Mouse (Mus musculus) liver, embryonic 14.5 days (tissue): ENCODE measurements around the gene Neurl1b.

Experiments
- CTCF ChIP-seq: IDR thresholded peaks from 2 replicates; pipeline ENCODE4 v1.5.1; 2016; ENCODE audit warnings: antibody characterized with exemption, low read depth, control low read depth
- EP300 ChIP-seq: IDR thresholded peaks from 2 replicates; pipeline ENCODE4 v1.6.1; 2016; ENCODE audit warnings: antibody characterized with exemption, low read depth

DNA sequence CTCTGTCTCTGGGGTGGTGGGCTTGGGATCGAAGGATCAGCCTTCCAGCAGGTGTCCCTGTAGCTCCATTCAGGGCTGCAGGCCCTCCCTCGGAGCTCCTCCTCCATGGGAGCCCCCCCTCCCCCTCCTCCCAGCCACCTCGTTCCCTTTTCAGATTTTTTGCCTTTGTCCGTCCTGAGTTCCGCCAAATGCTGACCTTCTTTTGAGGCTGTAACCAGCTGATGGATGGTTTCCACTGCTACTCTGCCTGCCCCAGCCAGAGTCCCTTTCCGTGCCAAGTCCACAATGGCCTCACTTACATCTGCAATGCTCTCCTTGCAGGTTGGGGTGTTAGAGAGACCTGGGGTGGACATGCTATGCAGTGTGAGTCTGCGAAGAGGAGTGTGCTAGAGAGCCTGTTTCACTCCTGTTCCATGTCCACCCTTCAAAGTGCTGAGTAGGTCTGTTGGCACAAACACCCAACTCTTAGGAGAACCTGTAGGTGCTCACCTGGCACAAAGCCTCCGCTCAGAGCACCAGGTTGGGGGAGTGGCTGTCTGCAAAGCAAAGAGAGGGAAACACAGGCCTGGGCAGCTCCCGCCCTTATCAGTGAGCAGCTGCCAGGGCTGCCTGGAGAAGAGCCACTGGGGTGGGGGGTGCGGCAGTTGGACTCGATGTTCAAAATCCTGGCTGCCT lies 9.5 kb downstream of the Neurl1b start:
- no peak for TF ChIP-seq CTCF
- TF ChIP-seq EP300 = no peak
